Mouse (Mus musculus) thymus, postnatal 4 days (tissue): ENCODE measurements around the gene Il31ra.

Source experiments
- DNase-seq: peaks from one replicate; pipeline ENCODE4 v3.0.0; 2021

Il31ra gene

GRCm38 (mm10) chr13:112505436-112505835, 88.7 kb downstream of the Il31ra start:
- DNase-seq = no peak

GRCm38 (mm10) chr13:112503846-112504245, 90.3 kb downstream of the Il31ra start:
- no peak for DNase-seq

- no peak for DNase-seq
These were observed 93.7 kb downstream of the Il31ra start for GRCm38 (mm10) chr13:112500466-112500865.

GRCm38 (mm10) chr13:112500027-112500426, 94.1 kb downstream of the Il31ra start:
- DNase-seq = no peak

GRCm38 (mm10) chr13:112494590-112494989, 99.6 kb downstream of the Il31ra start:
- no peak for DNase-seq

GRCm38 (mm10) chr13:112492285-112492678, 101.9 kb downstream of the Il31ra start:
- no peak for DNase-seq

GRCm38 (mm10) chr13:112491636-112492284, 102.4 kb downstream of the Il31ra start:
- no peak for DNase-seq

GRCm38 (mm10) chr13:112490036-112490435, 104.1 kb downstream of the Il31ra start:
- no peak for DNase-seq

- DNase-seq = no peak
These were observed 107.5 kb downstream of the Il31ra start for GRCm38 (mm10) chr13:112486676-112487075.

- no peak for DNase-seq
These were observed 107.9 kb downstream of the Il31ra start for GRCm38 (mm10) chr13:112486236-112486635.

GRCm38 (mm10) chr13:112483015-112483414, 111.1 kb downstream of the Il31ra start:
- no peak for DNase-seq

GRCm38 (mm10) chr13:112482525-112482924, 111.6 kb downstream of the Il31ra start:
- DNase-seq = no peak

- no peak for DNase-seq
These were observed 114.2 kb downstream of the Il31ra start for GRCm38 (mm10) chr13:112479926-112480325.

GRCm38 (mm10) chr13:112479032-112479431, 115.1 kb downstream of the Il31ra start:
- DNase-seq = no peak

GRCm38 (mm10) chr13:112473757-112474755, 120.1 kb downstream of the Il31ra start:
- no peak for DNase-seq

- DNase-seq = no peak
These were observed 121.6 kb downstream of the Il31ra start for GRCm38 (mm10) chr13:112472401-112473023.

GRCm38 (mm10) chr13:112471201-112471600, 123.0 kb downstream of the Il31ra start:
- no peak for DNase-seq
